Mouse (Mus musculus): ENCODE results near the gene Tprn.

DNA sequence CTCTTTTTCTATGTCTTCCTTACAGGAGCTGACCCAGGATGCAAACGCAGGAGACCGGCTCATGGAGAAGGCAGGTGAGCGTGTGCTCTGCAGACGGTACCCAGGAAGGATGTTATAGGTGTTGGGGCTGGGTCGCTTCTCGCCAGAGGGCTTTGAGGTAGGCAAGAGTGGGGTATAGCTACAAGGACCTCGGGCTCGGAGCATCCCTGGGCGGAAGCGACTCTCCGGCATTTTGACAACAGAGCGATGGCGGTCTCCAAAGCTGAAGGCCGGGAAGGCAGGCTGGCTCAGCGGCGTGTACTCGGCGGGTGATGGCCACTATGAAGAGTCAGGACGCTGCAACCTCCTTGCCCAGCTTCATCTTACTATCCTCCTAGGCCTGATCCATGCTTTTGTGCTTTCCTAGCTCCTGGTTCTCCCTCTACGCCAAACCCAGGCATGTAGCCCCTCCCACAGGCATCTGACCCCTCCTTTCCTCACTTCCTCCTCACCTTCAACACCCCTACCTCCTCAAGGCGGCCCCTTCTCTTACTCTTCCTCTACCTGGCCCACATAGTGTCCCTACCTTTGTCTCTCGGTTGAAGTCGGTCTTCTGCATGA lies 49.1 kb upstream of the Tprn start:
- no peak for TF ChIP-seq GATA1 (IDR thresholded peaks at IDR 0.05; ENCODE audit: borderline replicate concordance, low read length)
- no peak for TF ChIP-seq FLI1 (IDR thresholded peaks at IDR 0.05; ENCODE audit: low read length)

Measured in megakaryocyte, embryonic 14.5 days (primary cell).